Mouse (Mus musculus): Measurements from ENCODE around the gene Slx1b. TPM values are rescaled to one million over a fixed set of nuclear protein-coding genes. Genes with fewer than 3 reads are reported as not detected.

Slx1b gene
- polyA plus RNA-seq, 1 experiment from 2014 or later = 17.3 TPM

Other genes starting within 250 kb of the Slx1b start
- gene Atp2a1, start 232.7 kb downstream of the Slx1b start, polyA plus RNA-seq (2015; fragmentation: Nextera tagmentation; extraction: Ambion mirVana) = 0.39 and 0.71 TPM in 2 replicates
- gene Sh2b1, start 220.4 kb downstream of the Slx1b start, polyA plus RNA-seq (2015; fragmentation: Nextera tagmentation; extraction: Ambion mirVana) = 76.8 and 79.6 TPM in 2 replicates
- gene Tufm, start 208.4 kb downstream of the Slx1b start, polyA plus RNA-seq (2015; fragmentation: Nextera tagmentation; extraction: Ambion mirVana) = 121 and 127 TPM in 2 replicates
- gene Atxn2l, start 192.3 kb downstream of the Slx1b start, polyA plus RNA-seq (2015; fragmentation: Nextera tagmentation; extraction: Ambion mirVana) = 66.9 and 68.8 TPM in 2 replicates
- 177 and 184 TPM in 2 replicates for gene Eif3c, start 129.4 kb downstream of the Slx1b start, polyA plus RNA-seq (2015; fragmentation: Nextera tagmentation; extraction: Ambion mirVana)
- gene Apobr, start 110.8 kb downstream of the Slx1b start, polyA plus RNA-seq (2015; fragmentation: Nextera tagmentation; extraction: Ambion mirVana) = 0.31 TPM in 2 replicates
- gene Cln3, start 110.0 kb downstream of the Slx1b start, polyA plus RNA-seq (2015; fragmentation: Nextera tagmentation; extraction: Ambion mirVana) = 36.4 and 37.7 TPM in 2 replicates
- gene Il27, start 100.8 kb downstream of the Slx1b start, polyA plus RNA-seq (2015; fragmentation: Nextera tagmentation; extraction: Ambion mirVana) = not detected in 2 replicates
- 6.1 and 9.5 TPM in 2 replicates for gene Nupr1, start 64.9 kb downstream of the Slx1b start, polyA plus RNA-seq (2015; fragmentation: Nextera tagmentation; extraction: Ambion mirVana)
- 50.1 and 56.9 TPM in 2 replicates for gene Sgf29, start 46.5 kb downstream of the Slx1b start, polyA plus RNA-seq (2015; fragmentation: Nextera tagmentation; extraction: Ambion mirVana)
- gene Sult1a1, start 19.4 kb downstream of the Slx1b start, polyA plus RNA-seq (2015; fragmentation: Nextera tagmentation; extraction: Ambion mirVana) = 7.6 and 8.5 TPM in 2 replicates
- 113 and 120 TPM in 2 replicates for gene Bola2, start 383 bp downstream of the Slx1b start, polyA plus RNA-seq (2015; fragmentation: Nextera tagmentation; extraction: Ambion mirVana)
- 114 and 122 TPM in 2 replicates for gene Coro1a, start 12.0 kb upstream of the Slx1b start, polyA plus RNA-seq (2015; fragmentation: Nextera tagmentation; extraction: Ambion mirVana)
- gene Mapk3, start 63.8 kb upstream of the Slx1b start, polyA plus RNA-seq (2015; fragmentation: Nextera tagmentation; extraction: Ambion mirVana) = 111 and 112 TPM in 2 replicates
- gene Gdpd3, start 70.5 kb upstream of the Slx1b start, polyA plus RNA-seq (2015; fragmentation: Nextera tagmentation; extraction: Ambion mirVana) = 0.95 and 1.5 TPM in 2 replicates
- gene Ypel3, start 81.2 kb upstream of the Slx1b start, polyA plus RNA-seq (2015; fragmentation: Nextera tagmentation; extraction: Ambion mirVana) = 162 and 191 TPM in 2 replicates
- gene Tbx6, start 85.7 kb upstream of the Slx1b start, polyA plus RNA-seq (2015; fragmentation: Nextera tagmentation; extraction: Ambion mirVana) = 0.51 and 0.64 TPM in 2 replicates
- 155 and 182 TPM in 2 replicates for gene Ppp4c, start 96.7 kb upstream of the Slx1b start, polyA plus RNA-seq (2015; fragmentation: Nextera tagmentation; extraction: Ambion mirVana)
- gene Fam57b, start 101.9 kb upstream of the Slx1b start, polyA plus RNA-seq (2015; fragmentation: Nextera tagmentation; extraction: Ambion mirVana) = 55.0 and 61.1 TPM in 2 replicates
- not detected in 2 replicates for gene 4930451I11Rik, start 135.9 kb upstream of the Slx1b start, polyA plus RNA-seq (2015; fragmentation: Nextera tagmentation; extraction: Ambion mirVana)
- 24.2 and 35.8 TPM in 2 replicates for gene Doc2a, start 151.6 kb upstream of the Slx1b start, polyA plus RNA-seq (2015; fragmentation: Nextera tagmentation; extraction: Ambion mirVana)
- 19.8 and 20.0 TPM in 2 replicates for gene Hirip3, start 166.2 kb upstream of the Slx1b start, polyA plus RNA-seq (2015; fragmentation: Nextera tagmentation; extraction: Ambion mirVana)
- gene Ino80e, start 166.6 kb upstream of the Slx1b start, polyA plus RNA-seq (2015; fragmentation: Nextera tagmentation; extraction: Ambion mirVana) = 94.6 and 98.3 TPM in 2 replicates
- 64.8 and 66.7 TPM in 2 replicates for gene Taok2, start 188.9 kb upstream of the Slx1b start, polyA plus RNA-seq (2015; fragmentation: Nextera tagmentation; extraction: Ambion mirVana)
- 33.2 and 34.0 TPM in 2 replicates for gene Tmem219, start 227.1 kb upstream of the Slx1b start, polyA plus RNA-seq (2015; fragmentation: Nextera tagmentation; extraction: Ambion mirVana)
- gene Kctd13, start 233.1 kb upstream of the Slx1b start, polyA plus RNA-seq (2015; fragmentation: Nextera tagmentation; extraction: Ambion mirVana) = 135 and 140 TPM in 2 replicates